Mouse (Mus musculus) liver, adult 2 months (tissue): ENCODE data around the gene Napsa. TPM values are rescaled to one million over a fixed set of nuclear protein-coding genes. Genes with fewer than 3 reads are reported as not detected.

Experiments
- DNase-seq: peaks from one replicate; pipeline ENCODE4 v3.0.0-alpha.2; 2011; ENCODE audit warnings: low read depth, low spot score; ENCODE audit errors: extremely low read depth
- H3K27ac ChIP-seq: fragments of 200-500 bp; replicated peaks from 2 replicates; pipeline ENCODE4 v1.5.1; 2012; ENCODE audit warnings: low read depth, mild to moderate bottlenecking, control low read depth, inconsistent platforms, low read length; ENCODE audit not compliant: insufficient read depth
- H3K27me3 ChIP-seq: fragments of 200-500 bp; 2 replicates; pipeline ENCODE4 v1.6.1; 2012; ENCODE audit warnings: mild to moderate bottlenecking, moderate library complexity, low read length, inconsistent platforms; ENCODE audit not compliant: control insufficient read depth, insufficient read depth
- H3K36me3 ChIP-seq: fragments of 200-500 bp; 2 replicates; pipeline ENCODE4 v1.6.1; 2012; ENCODE audit warnings: low read length, inconsistent platforms; ENCODE audit not compliant: control insufficient read depth, insufficient read depth
- H3K4me1 ChIP-seq: fragments of 200-500 bp; 2 replicates; pipeline ENCODE4 v1.6.1; 2011; ENCODE audit warnings: low read length; ENCODE audit not compliant: control insufficient read depth, insufficient read depth
- H3K4me3 ChIP-seq: fragments of 200-500 bp; 2 replicates; pipeline ENCODE4 v1.5.1; 2011; ENCODE audit warnings: low read depth, mild to moderate bottlenecking, control low read depth, low read length, moderate library complexity; ENCODE audit not compliant: insufficient read depth
- H3K79me2 ChIP-seq: fragments of 200-500 bp; 2 replicates; pipeline ENCODE4 v1.6.1; 2012; ENCODE audit warnings: inconsistent platforms, mild to moderate bottlenecking, low read length, moderate library complexity; ENCODE audit not compliant: control insufficient read depth, insufficient read depth
- H3K9ac ChIP-seq: fragments of 200-500 bp; 2 replicates; pipeline ENCODE4 v1.6.1; 2012; ENCODE audit warnings: low read depth, mild to moderate bottlenecking, control low read depth, inconsistent platforms, low read length
- CTCF ChIP-seq: fragments of 200-500 bp; IDR thresholded peaks from 2 replicates; pipeline ENCODE4 v1.5.1; 2011; ENCODE audit warnings: low read depth, low read length, control low read depth
- POLR2A ChIP-seq: fragments of 200-500 bp; IDR thresholded peaks from 2 replicates; pipeline ENCODE4 v1.6.1; 2011; ENCODE audit warnings: low read length, control low read depth; ENCODE audit not compliant: insufficient read depth; ENCODE audit errors: extremely low read depth
- WGBS: fragments of 180-500 bp; shearing (Covaris S2); methylation state at CpG from one replicate; pipeline ENCODE4 v1.1.7; 2018; 5-methylcytosine and 5-hydroxymethylcytosine counted together
- polyA plus RNA-seq: library from polyadenylated mRNA; depleted of rRNA; stranded (reverse); fragments of >200 nt; gene quantifications from 2 replicates; pipeline ENCODE4 v1.2.3, GENCODE M21; 2012; rRNA removed
- total RNA-seq: library from RNA; depleted of rRNA; stranded (reverse); fragments of >200 nt; gene quantifications from 2 replicates; pipeline ENCODE4 v1.2.3, GENCODE M21; 2014; rRNA removed

The Napsa gene
- 0.65 and 1.6 TPM in 2 replicates for total RNA-seq
- 1.1 and 1.7 TPM in 2 replicates for polyA plus RNA-seq

DNA sequence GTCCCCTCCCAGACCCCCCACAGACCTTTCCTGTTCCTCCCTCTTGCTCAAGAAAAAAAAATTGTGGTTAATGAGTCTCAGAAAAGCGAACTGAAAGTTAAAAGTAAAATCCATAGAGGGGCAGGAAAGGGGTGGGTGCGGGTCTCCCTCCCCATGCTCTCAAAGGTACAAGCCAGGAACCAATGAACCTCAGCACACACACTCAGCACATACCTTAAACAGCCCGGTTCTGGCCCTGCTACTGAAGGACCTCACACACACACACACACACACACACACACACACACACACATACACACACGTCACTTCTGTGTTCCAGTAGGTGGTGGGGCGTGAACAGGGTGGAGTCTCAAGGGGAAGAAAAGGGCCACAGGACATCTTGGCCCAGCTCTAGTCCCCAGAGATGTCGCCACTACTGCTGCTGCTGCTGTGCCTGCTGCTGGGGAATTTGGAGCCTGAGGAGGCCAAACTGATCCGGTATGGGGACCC lies at the start of gene Napsa:
Gene Napsa (plus strand): TSS at position 168 of the 489 bp plus-strand sequence.
- Histone ChIP-seq H3K4me1 (no peaks in the 10 kb centered on the region), H3K4me3 (no peak within 1 kb of the TSS), H3K9ac (no peak within 1 kb of the TSS), H3K36me3 (no peaks in the 10 kb centered on the region), H3K27ac (no peak within 1 kb of the TSS), H3K79me2 (no peaks in the 10 kb centered on the region), H3K27me3 (no peaks in the 10 kb centered on the region)
- no peak for TF ChIP-seq POLR2A
- no peak for TF ChIP-seq CTCF
- no peak for DNase-seq
- 47% methylated on average over 7 of the region's 7 CpGs for WGBS

DNA sequence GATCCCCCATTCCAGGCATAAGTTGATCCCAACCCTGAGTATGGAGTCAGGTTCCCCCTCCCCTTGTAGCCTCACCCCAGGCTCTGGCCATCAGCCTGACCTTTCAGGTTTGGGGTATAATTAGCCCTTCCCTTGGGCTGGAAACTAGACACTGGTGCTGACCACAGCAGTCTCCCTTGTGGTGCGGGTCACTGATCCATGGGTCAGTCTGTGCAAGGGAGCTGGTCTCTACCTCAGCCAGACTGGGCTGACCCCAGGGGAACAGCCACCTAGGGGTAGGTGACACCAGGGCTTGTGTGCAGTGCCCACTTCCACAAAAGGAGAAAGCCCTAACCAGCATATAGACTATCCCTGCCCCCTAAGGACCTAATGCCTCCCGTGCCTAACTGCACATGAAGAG lies 49.1 kb upstream of the Napsa start:
- no peak for DNase-seq
- Histone ChIP-seq H3K27ac (no peak overlapping the region), H3K27me3 (peaks cover 6% of the 10 kb centered on the region; the same call in 1 of the 2 replicates), H3K79me2 (no peaks in the 10 kb centered on the region), H3K4me1 (no peaks in the 10 kb centered on the region), H3K4me3 (no peak overlapping the region), H3K36me3 (no peaks in the 10 kb centered on the region), H3K9ac (no peak overlapping the region)
- TF ChIP-seq POLR2A (no peak), CTCF (no peak)
- 75% methylated on average over 2 of the region's 2 CpGs for WGBS

DNA sequence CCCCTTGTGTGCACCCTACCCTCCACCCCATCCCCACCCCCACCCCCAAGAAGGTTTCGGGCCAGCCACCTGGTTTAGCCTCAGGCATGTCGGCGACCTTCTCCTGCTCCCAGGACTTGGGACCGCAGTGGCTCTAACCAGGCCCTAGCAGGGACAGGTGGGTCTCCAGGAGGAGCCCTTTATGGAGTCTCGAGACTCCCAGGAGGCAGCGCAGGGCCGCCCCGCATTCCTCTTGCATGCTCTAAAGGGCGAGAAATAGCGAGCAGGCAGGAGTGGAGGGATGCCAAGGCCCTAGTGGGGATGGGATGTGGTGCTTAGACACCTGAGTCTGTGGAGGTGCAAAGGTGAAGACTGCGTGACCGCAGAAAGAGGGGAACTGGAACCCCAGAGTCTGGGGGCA lies 47.7 kb upstream of the Napsa start, which contains the start of gene Mybpc2:
Gene Mybpc2 (minus strand): TSS at position 155 of the 400 bp plus-strand sequence.
- no peaks in the 10 kb centered on the region for H3K79me2 ChIP-seq
- 42% methylated on average over 12 of the region's 12 CpGs for WGBS
- no peak for DNase-seq
- H3K27ac ChIP-seq, result no peak within 1 kb of the TSS
- peak within 1 kb of the TSS; percentile 27; the same call in 1 of the 2 replicates for H3K4me3 ChIP-seq
- no peaks in the 10 kb centered on the region for H3K4me1 ChIP-seq
- H3K9ac ChIP-seq, result 0 out of 2 replicates have a peak within 1 kb of the TSS, but pooled peaks have one; percentile 12
- no peaks in the 10 kb centered on the region for H3K36me3 ChIP-seq
- TF ChIP-seq POLR2A, result no peak
- TF ChIP-seq CTCF, result no peak
- H3K27me3 ChIP-seq, result peaks cover 6% of the 10 kb centered on the region; the same call in 1 of the 2 replicates

DNA sequence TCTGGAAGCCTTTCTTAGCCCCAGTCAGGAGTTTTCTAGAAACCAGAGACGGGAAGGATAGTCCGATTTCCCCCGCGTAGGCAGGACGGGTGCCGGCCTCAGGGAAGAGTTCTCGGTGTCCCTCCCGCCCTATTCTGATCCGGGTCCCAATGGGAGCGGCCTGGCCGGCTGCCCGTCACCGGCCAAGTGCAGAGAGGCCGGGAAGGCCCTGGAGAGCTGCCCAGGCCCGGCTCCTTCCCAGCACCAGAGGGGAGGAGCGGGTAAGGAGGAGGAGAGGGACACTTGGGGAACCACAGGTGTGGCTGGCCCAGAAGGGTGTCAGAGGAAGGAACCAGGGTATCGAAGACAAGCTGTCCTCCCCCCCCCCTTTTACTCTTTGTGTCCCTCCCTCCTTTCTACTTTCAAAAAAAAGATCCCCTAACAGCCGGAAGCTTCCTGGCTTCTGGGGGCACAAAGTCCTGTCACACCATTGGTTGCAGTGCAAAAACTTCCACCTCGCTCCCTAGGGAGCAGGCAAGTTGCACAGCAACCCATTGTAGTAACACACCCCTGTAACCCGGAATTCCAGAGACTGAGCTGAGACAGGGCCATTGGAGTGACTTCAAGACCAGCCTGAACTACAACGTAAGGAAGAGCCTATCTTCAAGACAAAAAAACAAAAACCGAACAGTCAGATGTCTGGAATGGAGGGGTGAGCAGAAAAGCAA lies 46.9 kb upstream of the Napsa start:
- peaks cover 6% of the 10 kb centered on the region; the same call in 1 of the 2 replicates for H3K27me3 ChIP-seq
- H3K9ac ChIP-seq, result 0 out of 2 replicates have a peak overlapping the region, but pooled peaks have one; percentile 12
- no peaks in the 10 kb centered on the region for H3K79me2 ChIP-seq
- DNase-seq, result peak; percentile 48
- WGBS, result 16% methylated on average over 22 of the region's 22 CpGs
- peak overlapping the region; percentile 27; the same call in 1 of the 2 replicates for H3K4me3 ChIP-seq
- no peaks in the 10 kb centered on the region for H3K36me3 ChIP-seq
- H3K4me1 ChIP-seq, result no peaks in the 10 kb centered on the region
- H3K27ac ChIP-seq, result no peak overlapping the region
- TF ChIP-seq POLR2A (no peak), CTCF (no peak)

DNA sequence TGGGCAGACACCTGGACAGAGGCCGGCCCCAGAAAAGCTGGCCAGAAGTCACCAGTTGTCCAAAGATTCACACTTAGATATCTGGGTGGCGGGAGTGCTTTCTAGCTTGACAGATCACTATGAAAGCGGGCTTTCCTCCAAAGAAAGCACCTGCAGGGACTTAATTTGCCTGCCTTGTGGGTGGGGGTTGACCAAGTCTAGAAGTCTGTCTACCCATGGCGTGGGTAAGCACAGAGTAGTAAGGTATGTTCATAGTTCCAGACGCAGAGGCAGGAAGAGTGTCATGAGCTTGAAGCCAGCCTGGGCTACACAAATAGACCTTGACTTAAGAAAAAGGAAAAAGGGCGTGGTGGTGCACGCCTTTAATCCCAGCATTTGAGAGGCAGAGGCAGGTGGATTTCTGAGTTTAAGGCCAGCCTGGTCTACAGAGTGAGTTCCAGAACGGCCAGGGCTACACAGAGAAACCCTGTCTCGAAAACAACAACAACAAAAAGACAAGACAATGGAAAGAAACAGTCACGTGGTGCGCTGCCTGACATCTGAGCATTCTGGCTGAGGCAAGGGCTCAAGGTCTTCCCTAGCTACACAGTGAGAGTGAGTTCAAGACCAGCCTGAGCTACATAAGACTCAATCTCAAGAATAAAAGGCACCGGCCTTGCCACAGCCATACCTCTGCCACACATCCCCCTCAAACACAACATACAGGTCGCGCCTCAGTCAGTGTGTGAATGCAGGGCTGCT lies 45.6 kb upstream of the Napsa start:
- Histone ChIP-seq H3K27me3 (peaks cover 6% of the 10 kb centered on the region; the same call in 1 of the 2 replicates), H3K79me2 (no peaks in the 10 kb centered on the region), H3K4me3 (no peak overlapping the region), H3K27ac (no peak overlapping the region), H3K36me3 (no peaks in the 10 kb centered on the region), H3K9ac (no peak overlapping the region), H3K4me1 (no peaks in the 10 kb centered on the region)
- TF ChIP-seq CTCF, result no peak
- no peak for TF ChIP-seq POLR2A
- DNase-seq, result no peak
- 89% methylated on average over 14 of the region's 14 CpGs for WGBS
